Mouse (Mus musculus): Measurements from ENCODE around the gene Gm17542. TPM values are rescaled to one million over a fixed set of nuclear protein-coding genes. Genes with fewer than 3 reads are reported as not detected.

The Gm17542 gene
- polyA plus RNA-seq, 1 experiment from 2014 or later: not detected

DNA sequence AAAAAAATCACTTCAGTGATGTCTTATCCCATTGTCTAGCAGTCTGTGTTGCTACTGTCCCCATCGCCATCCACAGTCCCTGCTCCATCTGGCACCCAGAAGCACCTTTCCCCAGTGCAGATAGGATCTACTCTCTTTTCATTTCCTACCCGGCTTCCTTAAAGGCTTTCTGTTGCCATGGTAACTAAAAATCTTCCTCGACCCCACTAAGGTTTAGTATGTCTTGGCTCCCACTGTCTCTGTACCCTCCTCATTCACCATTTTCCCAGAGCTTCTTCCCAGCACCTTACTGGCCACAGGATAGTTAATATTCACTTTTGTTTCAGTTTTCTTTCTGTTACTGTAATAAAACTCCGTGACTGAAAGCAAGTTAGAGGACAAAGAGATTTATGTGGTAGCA, 17.9 kb downstream of the Gm17542 start:
- Histone ChIP-seq H3K27me3 (ENCODE audit: control insufficient read depth, insufficient read depth, low read length) (no peaks in the 10 kb centered on the region), H3K4me1 (ENCODE audit: control insufficient read depth, insufficient read depth, low read length) (no peaks in the 10 kb centered on the region), H3K9ac (replicated peaks; ENCODE audit: low read depth, low read length) (no peak overlapping the region), H3K27ac (ENCODE audit: low read length) (no peak overlapping the region), H3K4me2 (replicated peaks; ENCODE audit: low read depth, low read length) (no peak overlapping the region), H3K9me3 (ENCODE audit: control insufficient read depth, low read depth, low read length) (no peaks in the 10 kb centered on the region), H3K4me3 (ENCODE audit: low read depth, low read length) (no peak overlapping the region), H3K36me3 (ENCODE audit: control insufficient read depth, insufficient read depth, low read length) (no peaks in the 10 kb centered on the region)
- ATAC-seq (ENCODE audit: insufficient number of reproducible peaks, insufficient read depth, low FRiP score, low read depth): no peak
- WGBS: 35% methylated on average over 4 of the region's 4 CpGs

DNA sequence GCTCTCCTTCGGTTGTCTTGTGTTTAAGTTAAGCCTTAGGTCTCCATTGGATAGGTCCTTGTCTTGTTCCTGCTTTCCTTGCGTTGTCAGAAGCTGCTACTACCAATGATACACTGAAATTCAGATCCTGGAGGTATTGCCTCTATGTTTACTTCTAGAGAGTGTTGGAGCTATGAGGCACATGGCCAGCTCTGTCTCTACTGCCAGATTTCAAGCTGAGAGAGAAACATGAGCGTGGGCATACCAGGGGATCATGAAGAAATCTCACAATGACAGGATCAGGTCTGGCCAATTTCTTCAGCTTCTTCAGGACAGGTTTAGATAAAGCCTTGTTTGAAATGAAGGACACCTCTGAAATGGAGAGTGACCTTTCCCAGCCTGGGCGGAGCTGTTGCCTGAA, 19.1 kb downstream of the Gm17542 start:
- H3K27ac ChIP-seq (ENCODE audit: low read length): no peak overlapping the region
- no peaks in the 10 kb centered on the region for H3K4me1 ChIP-seq (ENCODE audit: control insufficient read depth, insufficient read depth, low read length)
- no peak overlapping the region for H3K4me2 ChIP-seq (replicated peaks; ENCODE audit: low read depth, low read length)
- no peak for ATAC-seq (ENCODE audit: insufficient number of reproducible peaks, insufficient read depth, low FRiP score, low read depth)
- no peaks in the 10 kb centered on the region for H3K27me3 ChIP-seq (ENCODE audit: control insufficient read depth, insufficient read depth, low read length)
- 83% methylated on average over 4 of the region's 4 CpGs for WGBS
- no peaks in the 10 kb centered on the region for H3K36me3 ChIP-seq (ENCODE audit: control insufficient read depth, insufficient read depth, low read length)
- H3K4me3 ChIP-seq (ENCODE audit: low read depth, low read length): no peak overlapping the region
- H3K9ac ChIP-seq (replicated peaks; ENCODE audit: low read depth, low read length): no peak overlapping the region
- no peaks in the 10 kb centered on the region for H3K9me3 ChIP-seq (ENCODE audit: control insufficient read depth, low read depth, low read length)

DNA sequence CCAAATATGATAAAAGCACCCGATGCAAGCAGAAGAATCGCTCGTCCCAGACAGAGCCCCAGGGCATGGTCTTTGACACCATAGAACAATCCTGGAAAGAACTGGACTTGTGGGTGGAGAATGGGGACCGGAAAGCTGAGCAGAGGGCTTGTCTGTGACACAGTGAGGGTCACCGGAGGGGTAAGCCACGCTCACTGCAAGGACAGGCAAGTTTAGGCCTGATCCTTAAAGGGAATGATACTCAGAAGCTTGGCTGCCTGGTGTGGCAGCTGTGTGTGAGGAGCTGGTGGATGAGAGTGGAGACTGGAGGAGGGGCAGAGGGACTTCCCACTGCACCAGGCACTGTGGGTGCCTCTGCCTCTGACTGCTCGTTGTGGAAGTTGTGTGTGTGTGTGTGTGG, 27.0 kb downstream of the Gm17542 start:
- no peak overlapping the region for H3K4me2 ChIP-seq (replicated peaks; ENCODE audit: low read depth, low read length)
- H3K9ac ChIP-seq (replicated peaks; ENCODE audit: low read depth, low read length): no peak overlapping the region
- no peak overlapping the region for H3K4me3 ChIP-seq (ENCODE audit: low read depth, low read length)
- 71% methylated on average over 6 of the region's 7 CpGs for WGBS
- H3K36me3 ChIP-seq (ENCODE audit: control insufficient read depth, insufficient read depth, low read length): no peaks in the 10 kb centered on the region
- no peaks in the 10 kb centered on the region for H3K27me3 ChIP-seq (ENCODE audit: control insufficient read depth, insufficient read depth, low read length)
- ATAC-seq (ENCODE audit: insufficient number of reproducible peaks, insufficient read depth, low FRiP score, low read depth): no peak
- no peaks in the 10 kb centered on the region for H3K4me1 ChIP-seq (ENCODE audit: control insufficient read depth, insufficient read depth, low read length)
- H3K27ac ChIP-seq (ENCODE audit: low read length): no peak overlapping the region
- H3K9me3 ChIP-seq (ENCODE audit: control insufficient read depth, low read depth, low read length): no peaks in the 10 kb centered on the region

DNA sequence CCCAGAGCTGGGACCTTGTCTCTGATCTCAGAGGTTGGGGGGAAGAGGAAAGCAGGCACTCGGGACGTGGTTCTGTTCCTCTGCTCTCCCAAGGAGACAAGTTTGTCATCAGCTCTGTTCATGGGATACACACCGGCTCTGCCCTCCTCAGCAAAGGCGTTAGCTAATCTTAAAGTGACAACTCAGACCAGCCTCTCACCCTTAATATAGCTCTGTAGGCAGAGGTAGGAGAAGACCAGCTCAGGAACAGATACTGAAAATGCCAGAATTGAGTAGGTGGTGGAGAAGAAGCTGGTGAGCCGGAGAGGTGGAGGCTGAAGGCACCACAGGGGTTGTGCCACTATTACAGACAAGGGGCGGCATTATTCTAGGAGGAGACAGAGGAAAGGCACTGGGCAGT, 38.7 kb downstream of the Gm17542 start:
- no peaks in the 10 kb centered on the region for H3K9me3 ChIP-seq (ENCODE audit: control insufficient read depth, low read depth, low read length)
- no peak overlapping the region for H3K4me3 ChIP-seq (ENCODE audit: low read depth, low read length)
- no peaks in the 10 kb centered on the region for H3K36me3 ChIP-seq (ENCODE audit: control insufficient read depth, insufficient read depth, low read length)
- H3K4me1 ChIP-seq (ENCODE audit: control insufficient read depth, insufficient read depth, low read length): no peaks in the 10 kb centered on the region
- no peak overlapping the region for H3K9ac ChIP-seq (replicated peaks; ENCODE audit: low read depth, low read length)
- ATAC-seq (ENCODE audit: insufficient number of reproducible peaks, insufficient read depth, low FRiP score, low read depth): no peak
- no peaks in the 10 kb centered on the region for H3K27me3 ChIP-seq (ENCODE audit: control insufficient read depth, insufficient read depth, low read length)
- no peak overlapping the region for H3K27ac ChIP-seq (ENCODE audit: low read length)
- 80% methylated on average over 6 of the region's 6 CpGs for WGBS
- H3K4me2 ChIP-seq (replicated peaks; ENCODE audit: low read depth, low read length): no peak overlapping the region

GRCm38 (mm10) chr10:58675533-58675932, 42.5 kb downstream of the Gm17542 start, which contains the start of gene Edar:
Gene Edar, minus strand, starts transcription at chr10:58675654.
- Histone ChIP-seq H3K36me3 (ENCODE audit: control insufficient read depth, insufficient read depth, low read length) (no peaks in the 10 kb centered on the region), H3K4me2 (replicated peaks; ENCODE audit: low read depth, low read length) (peak within 1 kb of the TSS; percentile 44), H3K9ac (replicated peaks; ENCODE audit: low read depth, low read length) (no peak within 1 kb of the TSS), H3K4me1 (ENCODE audit: control insufficient read depth, insufficient read depth, low read length) (no peaks in the 10 kb centered on the region), H3K27me3 (ENCODE audit: control insufficient read depth, insufficient read depth, low read length) (no peaks in the 10 kb centered on the region), H3K27ac (ENCODE audit: low read length) (no peak within 1 kb of the TSS), H3K9me3 (ENCODE audit: control insufficient read depth, low read depth, low read length) (no peaks in the 10 kb centered on the region), H3K4me3 (ENCODE audit: low read depth, low read length) (peak within 1 kb of the TSS; percentile 34)
- WGBS: 2% methylated on average over 20 of the region's 20 CpGs
- ATAC-seq (ENCODE audit: insufficient number of reproducible peaks, insufficient read depth, low FRiP score, low read depth): peak; percentile 73; the same call in 1 of the 2 replicates

DNA sequence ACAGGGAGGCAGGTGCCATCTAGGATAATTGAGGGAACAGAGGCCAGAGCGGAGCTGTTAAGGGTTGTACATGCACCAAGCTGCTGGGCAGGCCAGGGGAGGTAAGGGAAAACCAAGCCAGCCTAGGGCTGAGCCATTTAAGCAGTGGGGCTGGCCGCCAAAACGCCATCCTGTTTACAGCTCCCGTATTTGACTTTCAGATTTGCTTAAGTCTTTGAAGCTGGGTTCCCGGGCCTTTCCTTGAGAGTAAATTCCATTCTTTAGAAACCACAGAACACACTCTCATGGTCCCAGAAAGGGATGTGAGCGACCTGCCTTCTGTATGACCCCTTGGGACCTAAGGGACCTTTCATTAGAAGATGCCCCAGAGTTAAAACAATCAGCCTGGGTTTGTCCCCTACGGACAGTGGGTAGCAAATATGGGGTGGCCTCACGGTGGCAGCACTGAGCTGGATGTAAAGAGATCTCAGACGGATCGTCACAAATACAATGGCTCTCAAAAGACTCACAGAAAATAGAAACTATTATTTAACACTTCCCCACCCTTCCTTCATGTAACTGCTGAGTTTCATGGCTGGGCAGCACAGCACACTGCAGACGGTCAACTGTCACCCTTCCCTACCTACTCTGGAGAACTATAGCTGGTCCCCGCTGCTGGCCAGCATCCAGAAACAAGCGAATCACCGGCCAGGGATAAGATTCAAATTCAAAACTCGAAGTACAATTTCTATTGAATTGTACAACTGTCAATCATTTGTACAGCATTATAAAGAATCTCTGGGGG, 44.5 kb downstream of the Gm17542 start:
- Histone ChIP-seq H3K36me3 (ENCODE audit: control insufficient read depth, insufficient read depth, low read length) (no peaks in the 10 kb centered on the region), H3K27me3 (ENCODE audit: control insufficient read depth, insufficient read depth, low read length) (no peaks in the 10 kb centered on the region), H3K4me1 (ENCODE audit: control insufficient read depth, insufficient read depth, low read length) (no peaks in the 10 kb centered on the region), H3K27ac (ENCODE audit: low read length) (no peak overlapping the region), H3K9me3 (ENCODE audit: control insufficient read depth, low read depth, low read length) (no peaks in the 10 kb centered on the region), H3K4me3 (ENCODE audit: low read depth, low read length) (0 out of 2 replicates have a peak overlapping the region, but pooled peaks have one; percentile 2), H3K4me2 (replicated peaks; ENCODE audit: low read depth, low read length) (peak overlapping the region; percentile 44), H3K9ac (replicated peaks; ENCODE audit: low read depth, low read length) (no peak overlapping the region)
- 41% methylated on average over 15 of the region's 15 CpGs for WGBS
- ATAC-seq (ENCODE audit: insufficient number of reproducible peaks, insufficient read depth, low FRiP score, low read depth): peak; percentile 29; the same call in 1 of the 2 replicates

DNA sequence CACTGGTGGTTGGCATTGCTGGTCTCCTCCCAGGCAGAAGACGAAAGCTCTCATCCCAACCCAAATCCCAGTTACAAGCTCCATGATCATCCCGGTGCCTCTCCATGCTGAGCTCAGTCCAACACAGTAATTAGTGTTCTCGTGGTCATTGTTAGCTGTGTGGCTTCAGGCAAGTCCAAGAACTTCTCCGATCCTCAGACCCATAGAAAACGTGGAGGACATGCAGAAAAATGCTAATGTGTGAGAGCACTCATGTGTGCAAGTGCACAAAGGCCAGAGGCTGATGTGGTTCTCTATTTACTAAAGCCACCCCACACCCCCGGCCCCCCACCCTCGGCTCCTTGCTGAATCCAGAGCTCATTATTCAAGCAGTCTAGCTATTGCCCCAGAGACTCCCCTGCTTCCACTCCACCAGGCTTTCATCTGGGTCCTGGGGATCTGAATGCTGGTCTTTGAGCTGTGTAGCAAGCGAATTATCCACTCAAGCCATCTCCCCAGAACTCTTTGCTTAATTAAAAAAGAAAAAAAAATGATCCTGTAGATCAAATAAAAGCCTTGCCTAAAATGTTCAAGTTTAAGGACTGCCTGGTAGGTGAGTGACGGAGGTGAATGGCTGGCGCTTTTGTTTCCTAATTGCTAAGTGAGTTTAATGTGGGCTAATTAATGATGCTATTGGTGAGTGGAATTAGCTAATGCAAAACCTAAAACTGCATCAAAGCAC, 45.3 kb downstream of the Gm17542 start:
- Histone ChIP-seq H3K27ac (ENCODE audit: low read length) (no peak overlapping the region), H3K36me3 (ENCODE audit: control insufficient read depth, insufficient read depth, low read length) (no peaks in the 10 kb centered on the region), H3K4me3 (ENCODE audit: low read depth, low read length) (no peak overlapping the region), H3K9me3 (ENCODE audit: control insufficient read depth, low read depth, low read length) (no peaks in the 10 kb centered on the region), H3K27me3 (ENCODE audit: control insufficient read depth, insufficient read depth, low read length) (no peaks in the 10 kb centered on the region), H3K4me2 (replicated peaks; ENCODE audit: low read depth, low read length) (no peak overlapping the region), H3K9ac (replicated peaks; ENCODE audit: low read depth, low read length) (no peak overlapping the region), H3K4me1 (ENCODE audit: control insufficient read depth, insufficient read depth, low read length) (no peaks in the 10 kb centered on the region)
- ATAC-seq (ENCODE audit: insufficient number of reproducible peaks, insufficient read depth, low FRiP score, low read depth): no peak
- 72% methylated on average over 10 of the region's 10 CpGs for WGBS

DNA sequence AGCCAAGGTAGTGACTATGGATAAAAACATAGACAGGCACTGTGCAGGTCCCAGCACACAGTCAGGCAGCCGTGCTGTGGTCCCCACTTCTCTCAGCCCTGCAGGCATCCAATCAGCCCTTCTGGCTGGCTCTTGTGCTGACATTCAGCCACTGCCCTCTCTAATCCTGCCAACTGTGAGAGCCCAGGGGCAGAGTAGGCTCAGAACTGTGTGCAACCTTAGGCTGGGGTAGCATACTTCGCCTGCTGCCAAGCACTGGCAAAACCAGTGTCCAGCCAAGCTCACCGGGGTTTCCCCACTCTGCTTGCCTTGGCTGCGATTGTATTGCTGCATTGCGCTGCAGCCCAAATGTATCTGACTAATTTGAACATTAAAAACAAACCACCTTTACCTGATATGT, 54.1 kb downstream of the Gm17542 start:
- Histone ChIP-seq H3K9ac (replicated peaks; ENCODE audit: low read depth, low read length) (no peak overlapping the region), H3K27ac (ENCODE audit: low read length) (no peak overlapping the region), H3K4me2 (replicated peaks; ENCODE audit: low read depth, low read length) (no peak overlapping the region), H3K4me3 (ENCODE audit: low read depth, low read length) (no peak overlapping the region), H3K9me3 (ENCODE audit: control insufficient read depth, low read depth, low read length) (no peaks in the 10 kb centered on the region), H3K4me1 (ENCODE audit: control insufficient read depth, insufficient read depth, low read length) (no peaks in the 10 kb centered on the region), H3K27me3 (ENCODE audit: control insufficient read depth, insufficient read depth, low read length) (no peaks in the 10 kb centered on the region), H3K36me3 (ENCODE audit: control insufficient read depth, insufficient read depth, low read length) (no peaks in the 10 kb centered on the region)
- 88% methylated on average over 5 of the region's 5 CpGs for WGBS
- ATAC-seq (ENCODE audit: insufficient number of reproducible peaks, insufficient read depth, low FRiP score, low read depth): no peak

Measured in stomach, embryonic 14.5 days (tissue).